Mouse (Mus musculus) myocyte (in vitro differentiated cells): ENCODE results near the gene Nr1d1. TPM values are rescaled to one million over a fixed set of nuclear protein-coding genes. Genes with fewer than 3 reads are reported as not detected.
"Not testable (repeated sequence)": the region's sequence is repeated elsewhere in the genome, so short reads cannot be mapped to it uniquely, and the experiment has no call there.

ENCODE experiments used
- H3K27me3 ChIP-seq: one replicate; pipeline ENCODE4 v1.6.1; 2011; ENCODE audit not compliant: control insufficient read depth, insufficient read depth, insufficient read length
- H3K36me3 ChIP-seq: one replicate; pipeline ENCODE4 v1.6.1; 2011; ENCODE audit not compliant: control insufficient read depth, insufficient read depth
- H3K4me2 ChIP-seq: one replicate; pipeline ENCODE4 v1.6.1; 2011; ENCODE audit warnings: low read depth, control low read depth
- H3K4me3 ChIP-seq: one replicate; pipeline ENCODE4 v1.5.1; 2011; ENCODE audit warnings: mild to moderate bottlenecking, control low read depth, moderate library complexity
- H3K79me2 ChIP-seq: one replicate; pipeline ENCODE4 v1.6.1; 2011; ENCODE audit not compliant: control insufficient read depth, insufficient read depth
- H3ac ChIP-seq: one replicate; pipeline ENCODE4 v1.6.1; 2011; ENCODE audit not compliant: control insufficient read depth, insufficient read length
- CEBPB ChIP-seq: IDR thresholded peaks from 2 replicates; pipeline ENCODE4 v1.6.1; 2011; ENCODE audit warnings: mild to moderate bottlenecking, moderate library complexity; ENCODE audit not compliant: poor library complexity, insufficient read depth, severe bottlenecking
- E2F4 ChIP-seq: IDR thresholded peaks from one replicate; pipeline ENCODE4 v1.6.1; 2011; ENCODE audit warnings: mild to moderate bottlenecking, control low read depth, moderate library complexity; ENCODE audit not compliant: insufficient read depth
- MAX ChIP-seq: IDR thresholded peaks from one replicate; pipeline ENCODE4 v1.6.1; 2011; ENCODE audit warnings: low read depth, mild to moderate bottlenecking, control low read depth
- MYOD1 ChIP-seq, 3 experiments: IDR thresholded peaks; one replicate each; pipeline ENCODE4 v1.6.1; 2011; ENCODE audit warnings: control low read depth in 2 of 3, low read depth in 2 of 3, mild to moderate bottlenecking in 2 of 3, moderate library complexity in 1 of 3; ENCODE audit not compliant: insufficient read length in 2 of 3, control insufficient read depth in 1 of 3
- MYOG ChIP-seq, 3 experiments: IDR thresholded peaks; one replicate each; pipeline ENCODE4 v1.6.1; 2011; ENCODE audit warnings: control low read depth in 2 of 3, low read depth in 2 of 3, mild to moderate bottlenecking in 2 of 3; ENCODE audit not compliant: insufficient read length in 2 of 3, control insufficient read depth in 1 of 3, insufficient read depth in 1 of 3
- POLR2A ChIP-seq: IDR thresholded peaks from one replicate; pipeline ENCODE4 v1.6.1; 2011; ENCODE audit warnings: low read depth, mild to moderate bottlenecking, control low read depth, moderate library complexity; ENCODE audit not compliant: insufficient read length
- POLR2AphosphoS2 ChIP-seq: IDR thresholded peaks from one replicate; pipeline ENCODE4 v1.6.1; 2011; ENCODE audit warnings: low read depth, control low read depth; ENCODE audit not compliant: insufficient read length
- REST ChIP-seq: IDR thresholded peaks from one replicate; pipeline ENCODE4 v1.6.1; 2011; ENCODE audit warnings: mild to moderate bottlenecking, control low read depth, moderate library complexity; ENCODE audit not compliant: insufficient read depth, insufficient read length
- SRF ChIP-seq: IDR thresholded peaks from one replicate; pipeline ENCODE4 v1.6.1; 2011; ENCODE audit warnings: low read depth; ENCODE audit not compliant: control insufficient read depth, insufficient read length
- TCF12 ChIP-seq: IDR thresholded peaks from one replicate; pipeline ENCODE4 v1.6.1; 2011; ENCODE audit warnings: mild to moderate bottlenecking, control low read depth; ENCODE audit not compliant: poor library complexity, insufficient read depth, severe bottlenecking
- TCF3 ChIP-seq: IDR thresholded peaks from one replicate; pipeline ENCODE4 v1.6.1; 2011; ENCODE audit warnings: low read depth, control low read depth; ENCODE audit not compliant: insufficient read length
- USF1 ChIP-seq: IDR thresholded peaks from one replicate; pipeline ENCODE4 v1.6.1; 2011; ENCODE audit warnings: low read depth, mild to moderate bottlenecking, control low read depth, moderate library complexity
- polyA plus RNA-seq: library from polyadenylated mRNA; unstranded; fragments of >200 nt; fragmentation: generic; extraction: Trizol; gene quantifications from one replicate; pipeline ENCODE4 v1.2.1, GENCODE M21; 2012; ENCODE audit warnings: missing spikeins

The Nr1d1 gene
- polyA plus RNA-seq, 1 experiment, result 49.1 TPM

DNA sequence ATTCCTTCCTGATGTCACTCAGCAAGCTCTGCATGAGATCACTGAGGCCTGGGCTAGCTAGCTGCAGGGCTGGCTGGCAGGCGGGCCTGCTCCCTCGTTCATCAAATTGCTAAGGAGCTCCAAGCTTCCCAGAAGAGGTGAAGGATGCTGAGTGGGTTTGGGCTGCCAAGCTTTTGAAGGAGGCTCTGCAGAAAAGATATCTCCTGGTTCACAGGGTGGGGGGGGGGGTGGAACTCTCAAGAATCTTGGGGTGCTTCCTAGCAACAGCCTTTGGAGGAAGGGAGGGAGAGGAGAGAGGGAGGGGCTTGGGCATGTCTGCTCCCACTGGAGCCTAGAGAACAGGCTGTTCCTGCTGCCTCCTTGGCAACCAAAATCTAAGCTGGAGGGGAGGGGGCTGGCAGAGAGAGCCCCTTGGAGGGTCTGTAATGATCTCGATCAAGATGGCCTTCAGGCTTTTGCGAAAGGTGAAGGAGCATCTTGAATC is 36.7 kb downstream of the Nr1d1 start:
- H3K4me3 ChIP-seq, result no peak overlapping the region
- no peaks in the 10 kb centered on the region for H3K27me3 ChIP-seq
- TF ChIP-seq TCF12 (no peak), USF1 (no peak), MYOG (IDR thresholded peaks at IDR 0.05; ENCODE audit: control insufficient read depth in 1 of 3, insufficient read depth in 1 of 3, insufficient read length in 2 of 3, low read depth in 2 of 3) (no peak)
- H3K79me2 ChIP-seq, result no peaks in the 10 kb centered on the region
- no peaks in the 10 kb centered on the region for H3K36me3 ChIP-seq
- H3K4me2 ChIP-seq, result no peak overlapping the region
- H3ac ChIP-seq, result no peak overlapping the region

DNA sequence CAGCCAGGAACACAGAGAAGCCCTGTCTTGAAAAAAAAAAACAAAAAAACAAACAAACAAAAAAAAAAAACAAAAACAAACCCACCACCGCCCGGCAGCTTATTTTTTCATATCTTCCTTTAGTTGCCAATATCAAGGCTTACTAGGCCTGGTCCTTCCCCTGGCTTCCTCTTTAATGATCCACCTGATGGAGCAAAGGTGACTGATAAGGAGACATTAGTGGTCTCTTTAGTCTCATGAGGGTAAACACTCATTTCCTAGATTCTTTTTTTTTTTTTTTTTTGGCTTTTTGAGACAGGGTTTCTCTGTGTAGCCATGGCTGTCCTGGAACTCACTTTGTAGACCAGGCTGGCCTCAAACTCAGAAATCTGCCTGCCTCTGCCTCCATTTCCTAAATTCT is 37.9 kb downstream of the Nr1d1 start:
- not testable (repeated sequence) for H3K36me3 ChIP-seq, H3ac ChIP-seq, H3K27me3 ChIP-seq, H3K79me2 ChIP-seq, H3K4me3 ChIP-seq, H3K4me2 ChIP-seq

- Histone ChIP-seq H3K36me3 (no peaks in the 10 kb centered on the region), H3K4me3 (no peak overlapping the region), H3ac (no peak overlapping the region), H3K27me3 (no peaks in the 10 kb centered on the region), H3K79me2 (no peaks in the 10 kb centered on the region), H3K4me2 (no peak overlapping the region)
- TF ChIP-seq REST (no peak), CEBPB (no peak), SRF (no peak), E2F4 (no peak), MYOG (IDR thresholded peaks at IDR 0.05; ENCODE audit: control insufficient read depth in 1 of 3, insufficient read depth in 1 of 3, insufficient read length in 2 of 3, low read depth in 2 of 3) (no peak), POLR2A (no peak), TCF3 (no peak), POLR2AphosphoS2 (no peak), USF1 (no peak), MYOD1 (IDR thresholded peaks at IDR 0.05; ENCODE audit: control insufficient read depth in 1 of 3, insufficient read length in 2 of 3, low read depth in 2 of 3) (no peak), TCF12 (no peak), MAX (no peak)
These were observed 39.0 kb downstream of the Nr1d1 start for GRCm38 (mm10) chr11:98736176-98736575.

GRCm38 (mm10) chr11:98735111-98735510 is 40.0 kb downstream of the Nr1d1 start:
- Histone ChIP-seq H3K4me2 (no peak overlapping the region), H3ac (no peak overlapping the region), H3K79me2 (no peaks in the 10 kb centered on the region), H3K36me3 (no peaks in the 10 kb centered on the region), H3K27me3 (no peaks in the 10 kb centered on the region), H3K4me3 (no peak overlapping the region)
- TF ChIP-seq SRF (no peak), POLR2A (no peak), CEBPB (no peak), TCF12 (no peak), POLR2AphosphoS2 (no peak), E2F4 (no peak), MYOG (IDR thresholded peaks at IDR 0.05; ENCODE audit: control insufficient read depth in 1 of 3, insufficient read depth in 1 of 3, insufficient read length in 2 of 3, low read depth in 2 of 3) (no peak), TCF3 (no peak), REST (no peak), MYOD1 (IDR thresholded peaks at IDR 0.05; ENCODE audit: control insufficient read depth in 1 of 3, insufficient read length in 2 of 3, low read depth in 2 of 3) (no peak), USF1 (no peak), MAX (no peak)

GRCm38 (mm10) chr11:98734020-98734419 is 41.1 kb downstream of the Nr1d1 start:
- no peak overlapping the region for H3ac ChIP-seq
- H3K4me3 ChIP-seq, result no peak overlapping the region
- no peak for TF ChIP-seq CEBPB
- no peak for TF ChIP-seq POLR2A
- no peak for TF ChIP-seq MYOD1 (IDR thresholded peaks at IDR 0.05; ENCODE audit: control insufficient read depth in 1 of 3, insufficient read length in 2 of 3, low read depth in 2 of 3)
- no peak for TF ChIP-seq REST
- TF ChIP-seq SRF, result no peak
- no peak for TF ChIP-seq POLR2AphosphoS2
- TF ChIP-seq USF1, result no peak
- no peak for TF ChIP-seq TCF12
- TF ChIP-seq MYOG (IDR thresholded peaks at IDR 0.05; ENCODE audit: control insufficient read depth in 1 of 3, insufficient read depth in 1 of 3, insufficient read length in 2 of 3, low read depth in 2 of 3), result no peak
- TF ChIP-seq E2F4, result no peak
- TF ChIP-seq TCF3, result no peak
- no peak for TF ChIP-seq MAX
- H3K27me3 ChIP-seq, result no peaks in the 10 kb centered on the region
- H3K4me2 ChIP-seq, result no peak overlapping the region
- H3K36me3 ChIP-seq, result no peaks in the 10 kb centered on the region
- H3K79me2 ChIP-seq, result no peaks in the 10 kb centered on the region
